Mouse (Mus musculus): ENCODE measurements around the gene Atrnl1.
"Not testable (repeated sequence)": the region's sequence is repeated elsewhere in the genome, so short reads cannot be mapped to it uniquely, and the experiment has no call there.

Atrnl1 gene

DNA sequence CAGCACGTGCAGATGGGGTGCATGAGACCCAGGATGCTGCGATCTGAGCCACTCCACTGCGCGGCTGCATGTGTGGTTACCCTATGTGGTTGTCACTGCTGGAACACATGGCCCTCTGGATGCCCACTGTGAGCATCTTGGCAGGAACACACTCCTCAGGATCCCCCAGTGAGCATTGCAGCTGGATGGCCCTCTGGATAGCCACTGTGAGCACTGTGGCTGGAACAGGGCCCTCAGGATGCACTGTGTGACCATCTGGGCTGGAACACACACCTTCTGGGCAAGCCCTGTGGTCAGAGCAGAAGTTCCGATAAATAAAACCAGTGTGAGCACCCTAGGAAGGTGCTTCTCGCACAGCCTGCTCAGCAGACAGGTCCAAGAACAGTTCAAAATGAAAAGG, 364.4 kb downstream of the Atrnl1 start:
- no peak for DNase-seq

DNA sequence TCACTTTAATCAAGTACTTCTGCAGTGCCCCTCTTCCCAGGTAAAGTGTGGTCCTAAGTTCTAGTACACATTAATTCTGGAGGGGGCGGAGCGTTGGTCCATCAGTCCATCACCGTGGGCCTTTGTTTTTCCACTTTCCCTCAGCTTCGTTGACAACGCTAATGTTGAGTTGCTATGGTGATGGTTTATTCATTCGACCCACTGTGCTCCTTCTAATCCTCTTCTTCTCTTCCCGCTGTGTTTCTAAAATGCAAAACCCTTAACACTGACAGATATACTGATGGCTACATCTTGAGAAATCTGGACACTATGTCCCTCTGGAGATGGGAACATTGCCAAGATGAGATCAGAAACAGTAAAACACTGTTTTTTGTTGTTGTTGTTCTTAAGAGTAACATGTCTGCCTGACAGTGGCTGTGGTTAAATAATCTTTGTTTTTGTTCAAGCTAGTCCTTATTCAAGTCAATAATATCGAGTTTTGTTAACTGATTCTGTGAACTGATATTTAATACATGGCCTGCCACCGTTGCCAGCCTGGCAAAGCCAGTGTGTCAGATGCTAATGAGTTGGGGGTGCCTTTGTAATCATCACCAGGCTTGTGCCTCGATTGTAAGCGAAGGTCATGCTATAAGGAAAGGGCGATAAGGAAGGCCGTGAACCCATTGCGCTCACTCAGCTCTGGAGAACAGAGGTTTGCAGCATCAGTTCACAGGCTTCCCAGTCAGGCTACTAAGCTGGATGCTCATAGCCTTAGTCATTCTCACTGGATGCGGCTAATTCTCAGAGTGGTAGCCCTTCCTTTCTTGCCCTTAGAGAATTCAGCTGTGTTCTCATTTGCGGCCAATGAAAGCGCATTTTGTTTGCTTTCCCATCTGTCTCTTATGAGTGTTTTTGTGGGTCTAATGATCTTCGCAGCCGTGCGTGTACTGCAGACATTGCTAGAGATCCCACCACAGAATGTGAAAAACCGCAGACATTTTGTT, 375.4 kb downstream of the Atrnl1 start:
- no peak for DNase-seq

DNA sequence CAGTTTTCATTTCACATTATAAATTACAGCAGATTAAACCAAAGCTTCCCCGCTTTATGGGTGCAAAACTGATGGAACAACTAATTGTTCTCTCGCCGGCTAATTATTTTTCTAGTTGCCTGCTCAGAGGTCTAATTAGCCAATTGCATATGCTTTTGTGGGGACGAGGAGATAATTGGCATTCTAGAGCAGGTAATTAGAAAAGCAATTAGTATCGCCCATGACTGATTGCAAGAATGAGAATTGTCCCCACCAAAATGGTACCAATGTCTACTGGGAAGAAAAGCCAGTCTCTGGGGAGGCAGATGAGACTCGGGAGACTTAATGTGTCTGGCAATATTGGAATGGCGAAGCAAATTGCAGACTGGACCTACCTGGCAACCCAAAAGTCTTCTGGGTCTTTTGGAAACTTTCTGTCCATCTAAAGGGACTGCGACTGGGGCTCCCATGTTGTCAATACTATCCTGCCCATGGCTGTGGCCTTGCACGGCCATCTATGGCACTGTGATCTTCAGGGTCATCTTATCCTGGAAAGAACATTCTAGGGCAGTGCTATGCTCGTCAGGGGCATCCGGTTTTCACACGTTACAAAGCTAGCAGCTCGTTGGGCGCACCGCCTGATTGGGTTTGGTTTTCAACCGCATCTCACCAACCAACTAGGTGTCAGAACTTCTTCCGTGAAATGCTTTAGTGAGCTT, 377.0 kb downstream of the Atrnl1 start:
- no peak for DNase-seq

DNA sequence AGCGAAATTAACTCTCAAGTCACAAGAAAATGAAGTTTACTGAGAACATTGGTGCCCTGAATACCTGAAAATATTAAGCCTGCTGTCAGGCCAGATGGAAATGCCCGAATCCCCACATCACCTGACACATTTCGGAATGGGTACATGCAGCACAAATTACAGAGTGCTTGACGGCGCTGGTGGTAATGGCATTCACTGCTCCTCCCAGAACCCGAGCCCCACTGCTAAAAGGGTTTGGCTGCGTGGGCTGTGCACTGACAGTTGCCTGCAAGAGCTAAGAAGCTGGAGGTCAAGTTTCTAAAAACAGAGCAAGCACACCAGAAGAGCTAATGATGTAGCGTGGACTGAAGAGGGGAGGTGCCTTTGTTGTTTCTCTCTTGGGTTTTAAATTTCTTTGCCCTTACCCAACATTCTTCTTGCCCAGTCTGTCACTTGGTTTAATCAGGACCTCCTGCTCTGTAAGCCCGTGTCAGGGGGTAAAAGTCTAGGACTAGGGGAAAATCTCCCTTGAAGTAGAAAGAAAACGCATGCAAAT, 377.8 kb downstream of the Atrnl1 start:
- DNase-seq = no peak

DNA sequence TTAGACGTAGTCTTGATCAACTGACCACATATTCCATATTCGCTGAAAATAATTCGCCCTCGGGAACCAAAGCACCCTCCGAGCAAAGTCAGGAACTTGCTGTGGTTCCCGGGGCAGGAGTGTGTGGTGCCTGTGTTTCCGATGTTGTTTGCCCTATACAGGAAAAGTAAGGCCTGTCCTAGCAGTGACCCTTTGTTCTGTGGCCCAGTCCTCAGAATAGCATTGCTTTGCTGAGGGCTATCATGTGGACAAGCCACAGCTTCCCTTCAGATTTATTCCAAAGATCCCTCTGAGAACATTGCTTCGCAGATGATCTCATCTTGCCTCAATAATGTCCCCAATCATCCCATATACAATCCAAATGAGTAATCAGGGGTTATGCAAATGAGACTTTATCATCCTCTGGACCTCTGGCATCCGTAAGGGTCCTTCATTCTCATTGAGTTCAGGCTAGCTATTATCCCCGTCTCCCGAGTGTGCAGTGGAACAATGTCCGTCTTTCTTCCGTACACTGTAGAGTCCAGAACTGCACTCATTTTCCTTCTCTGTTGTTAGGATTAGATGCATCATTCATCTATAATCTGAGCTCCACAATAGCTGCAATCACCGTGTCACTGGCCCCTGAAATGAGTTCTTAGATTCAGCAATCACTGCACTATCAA, 380.4 kb downstream of the Atrnl1 start:
- DNase-seq = no peak

DNA sequence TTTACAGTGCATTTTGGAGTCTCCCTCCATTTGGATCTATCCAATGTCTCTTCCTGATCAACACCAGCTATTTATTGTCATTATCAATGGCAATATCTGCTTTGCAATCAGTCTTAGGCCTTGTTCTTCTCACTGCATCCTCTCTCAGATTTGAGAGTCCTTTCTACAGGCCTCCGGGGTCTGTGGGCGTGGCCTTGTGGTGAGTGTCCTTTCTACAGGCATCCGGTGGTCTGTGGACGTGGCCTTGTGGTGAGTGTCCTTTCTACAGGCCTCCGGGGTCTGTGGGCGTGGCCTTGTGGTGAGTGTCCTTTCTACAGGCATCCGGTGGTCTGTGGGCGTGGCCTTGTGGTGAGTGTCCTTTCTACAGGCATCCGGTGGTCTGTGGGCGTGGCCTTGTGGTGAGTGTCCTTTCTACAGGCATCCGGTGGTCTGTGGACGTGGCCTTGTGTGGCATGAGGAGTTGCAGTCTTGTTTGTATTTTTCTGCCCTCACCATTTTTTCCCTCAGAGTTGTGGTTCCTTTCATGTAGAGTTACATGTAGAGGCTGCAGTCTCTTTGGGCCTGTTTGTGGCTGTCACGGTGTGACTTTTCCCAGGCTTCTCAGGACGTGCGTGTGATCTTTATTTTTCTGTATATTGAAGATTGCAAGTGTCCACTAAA, 383.5 kb downstream of the Atrnl1 start:
- not testable (repeated sequence) for DNase-seq

DNA sequence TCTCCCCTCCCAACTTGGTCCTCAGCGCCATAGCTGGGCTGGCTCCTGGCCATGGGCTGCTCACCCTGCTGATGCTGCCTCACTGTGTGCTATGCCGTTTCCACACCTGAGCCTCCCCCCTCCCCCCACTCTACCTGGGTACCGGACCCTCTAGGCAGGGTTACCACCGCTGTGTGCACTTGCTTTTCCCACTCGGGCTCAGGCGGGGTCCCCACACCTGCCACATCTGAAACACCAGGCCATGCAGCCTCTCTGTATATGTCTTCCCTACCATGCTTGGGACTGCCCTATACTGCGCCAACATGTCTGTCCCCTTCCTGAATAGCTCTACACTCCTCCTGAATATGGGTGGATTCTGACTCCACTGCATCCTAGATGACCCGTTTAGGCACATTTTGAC, 384.2 kb downstream of the Atrnl1 start:
- DNase-seq = peak in 1 of 2 experiments; percentile 3

DNA sequence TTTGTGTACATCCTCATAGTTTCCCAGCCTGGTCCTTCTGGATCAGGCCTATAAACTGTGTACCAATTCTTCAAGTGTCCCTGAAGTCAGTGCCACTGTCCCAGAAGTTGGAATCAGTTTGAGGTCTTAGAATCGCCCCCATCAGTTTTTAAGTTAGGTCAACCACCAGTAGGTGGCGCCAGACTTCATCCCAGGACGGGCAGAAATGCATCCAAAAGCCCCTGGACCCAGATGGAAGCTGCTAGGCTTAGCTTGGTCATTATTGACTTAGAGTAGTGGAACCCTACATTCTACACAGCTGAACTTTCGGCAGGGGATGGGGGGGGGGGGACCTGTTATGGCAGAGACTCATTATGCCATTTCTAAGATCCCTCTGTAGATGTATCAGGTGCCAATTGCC, 387.1 kb downstream of the Atrnl1 start:
- peak; percentile 18 to 37 for DNase-seq

DNA sequence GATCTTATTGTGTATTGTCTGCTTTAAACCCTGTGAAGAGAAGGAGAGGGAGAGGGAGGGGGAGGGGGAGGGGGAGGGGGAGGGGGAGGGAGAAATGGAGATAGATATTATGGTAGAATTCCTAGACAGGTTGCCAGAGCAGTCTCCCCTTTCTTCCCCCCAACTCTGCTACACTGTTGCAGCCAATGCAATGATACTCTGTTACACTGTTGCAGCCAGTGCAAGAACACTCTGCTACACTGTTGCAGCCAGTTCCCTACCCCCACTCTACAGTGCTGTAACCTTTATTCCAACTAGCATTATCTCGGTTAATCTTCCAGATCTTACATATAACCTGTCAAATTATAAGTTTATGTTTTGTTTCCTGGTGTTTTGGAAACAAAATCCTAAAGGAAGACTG, 400.8 kb downstream of the Atrnl1 start:
- no peak for DNase-seq

DNA sequence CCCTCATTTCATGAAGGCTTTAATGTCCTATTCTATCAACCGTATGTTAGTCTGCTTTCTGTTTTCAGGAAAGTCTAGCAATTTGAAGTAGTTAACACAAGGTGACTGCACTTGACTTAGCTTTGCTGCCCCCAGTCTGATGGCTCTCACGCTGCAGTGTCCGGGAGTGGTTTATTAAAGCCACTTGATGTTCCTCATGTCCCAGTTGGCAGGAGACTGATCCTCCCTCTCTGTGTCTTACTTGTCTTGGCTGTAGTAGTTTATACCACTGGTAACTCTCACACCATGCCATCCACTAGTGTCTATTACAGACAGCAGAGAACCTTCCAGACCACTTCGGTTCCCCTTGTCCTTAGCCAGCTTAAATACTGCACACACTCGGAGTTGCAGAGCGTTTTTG, 404.9 kb downstream of the Atrnl1 start:
- DNase-seq = no peak

DNA sequence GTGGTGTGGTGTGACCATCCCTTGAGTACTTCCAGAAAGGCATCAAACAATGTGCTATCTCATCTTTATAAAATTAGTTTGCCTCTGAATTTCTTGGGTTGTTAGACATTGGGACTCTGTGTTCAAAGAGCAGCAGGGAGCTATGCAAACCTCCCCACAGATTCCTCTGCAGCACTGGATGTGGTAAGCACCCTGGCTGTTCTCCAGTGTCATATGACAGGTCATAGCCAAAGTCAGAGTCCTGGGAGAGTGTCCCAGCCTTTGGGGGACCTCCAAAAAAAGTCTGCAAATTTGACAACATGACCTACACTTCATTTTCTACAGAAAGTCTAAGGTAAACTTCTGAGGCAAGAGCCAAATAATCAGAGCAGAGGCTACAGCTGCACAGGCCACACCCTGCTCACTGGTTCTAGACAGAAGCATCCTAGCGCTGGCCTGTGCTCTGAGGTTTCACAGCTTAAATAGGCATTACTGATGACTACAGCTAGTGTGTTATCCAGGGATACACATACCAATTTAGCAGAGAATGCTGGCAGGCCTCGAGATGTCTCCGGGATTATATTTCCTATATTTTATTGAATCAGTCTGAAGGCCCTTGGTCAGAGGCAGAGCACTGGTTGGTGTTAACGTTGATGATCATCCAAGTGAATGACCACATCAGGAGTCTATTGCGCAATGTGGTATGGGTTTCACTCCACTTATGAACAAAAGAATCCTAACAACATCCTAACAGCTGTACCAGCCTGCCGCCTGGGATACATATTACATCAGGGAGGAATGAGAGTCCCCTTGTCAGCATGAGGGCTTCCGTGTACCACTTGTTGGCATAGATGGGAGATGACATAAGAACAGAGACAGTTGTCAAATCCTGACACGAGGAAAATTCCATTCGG, 406.0 kb downstream of the Atrnl1 start:
- DNase-seq = no peak

DNA sequence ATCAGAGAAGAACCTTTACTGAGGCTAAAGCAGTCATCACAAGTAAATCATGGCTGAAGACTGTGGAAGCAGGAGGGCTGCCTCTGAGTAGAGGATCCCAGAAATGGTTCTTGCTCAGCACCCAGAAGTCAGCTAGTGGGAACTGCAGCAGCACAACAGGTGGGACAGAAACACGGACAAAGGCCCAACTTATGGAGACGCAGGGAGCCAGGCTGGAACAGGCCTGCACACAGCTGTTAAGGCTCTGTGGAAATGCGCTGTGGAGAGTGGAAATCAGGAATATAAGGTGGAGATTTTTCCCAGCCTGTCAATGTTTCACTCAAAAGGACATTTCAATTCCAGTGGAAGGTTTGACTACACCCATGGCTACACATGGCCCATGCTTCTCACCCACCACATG, 406.6 kb downstream of the Atrnl1 start:
- DNase-seq = no peak

DNA sequence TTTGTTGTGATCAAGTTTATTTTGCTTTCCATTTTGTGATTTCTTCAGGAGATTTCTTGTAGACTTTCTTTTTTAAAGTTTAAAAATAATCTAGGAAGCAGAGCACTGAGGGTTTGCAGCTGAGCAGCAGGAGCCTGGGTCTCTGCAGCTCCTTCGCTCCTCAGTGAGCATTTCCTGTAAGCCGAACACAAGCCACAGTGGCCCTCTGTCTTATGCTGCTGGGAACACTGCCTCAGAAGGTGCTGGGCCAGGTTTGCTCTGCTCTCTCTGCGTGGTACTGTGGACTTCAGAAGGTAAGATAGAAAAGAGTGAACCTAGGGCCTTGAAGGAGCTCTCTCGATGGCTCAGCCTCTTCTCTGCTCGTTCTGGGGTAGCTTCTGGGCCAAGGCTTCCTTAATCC, 407.9 kb downstream of the Atrnl1 start:
- no peak for DNase-seq

DNA sequence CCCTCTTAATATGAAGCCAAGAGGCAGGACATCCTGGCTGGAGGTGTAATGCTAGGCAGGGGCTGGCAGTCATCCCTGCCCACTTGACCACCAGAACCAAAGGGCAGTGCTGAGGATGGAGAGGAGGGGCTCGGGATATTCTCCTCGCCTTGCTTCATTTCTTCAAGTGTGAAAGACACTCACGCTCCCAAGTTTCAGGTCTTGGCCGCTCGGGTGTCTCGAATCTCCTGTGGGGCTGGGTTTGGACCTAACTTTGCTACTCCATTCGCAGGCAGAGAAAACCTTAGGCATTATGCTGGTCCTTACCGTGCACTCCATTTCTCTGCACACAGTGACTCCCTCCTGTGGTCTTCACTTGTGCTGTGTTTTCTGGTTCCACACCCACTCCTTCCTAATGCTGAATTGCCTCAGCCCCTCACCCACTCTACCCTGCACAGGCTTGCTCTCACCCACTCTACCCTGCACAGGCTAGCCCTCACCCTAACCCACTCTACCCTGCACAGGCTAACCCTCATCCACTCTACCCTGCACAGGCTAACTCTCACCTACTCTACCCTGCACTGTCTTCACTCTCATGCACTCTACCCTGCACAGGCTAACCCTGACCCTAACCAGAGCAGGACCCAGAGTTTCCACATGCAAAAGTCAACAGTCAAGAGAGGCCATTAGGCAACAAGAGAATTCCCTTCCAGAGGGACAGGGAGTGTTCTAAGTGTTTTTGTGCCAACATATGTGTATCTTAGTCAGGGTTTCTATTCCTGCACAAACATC, 410.9 kb downstream of the Atrnl1 start:
- no peak for DNase-seq

DNA sequence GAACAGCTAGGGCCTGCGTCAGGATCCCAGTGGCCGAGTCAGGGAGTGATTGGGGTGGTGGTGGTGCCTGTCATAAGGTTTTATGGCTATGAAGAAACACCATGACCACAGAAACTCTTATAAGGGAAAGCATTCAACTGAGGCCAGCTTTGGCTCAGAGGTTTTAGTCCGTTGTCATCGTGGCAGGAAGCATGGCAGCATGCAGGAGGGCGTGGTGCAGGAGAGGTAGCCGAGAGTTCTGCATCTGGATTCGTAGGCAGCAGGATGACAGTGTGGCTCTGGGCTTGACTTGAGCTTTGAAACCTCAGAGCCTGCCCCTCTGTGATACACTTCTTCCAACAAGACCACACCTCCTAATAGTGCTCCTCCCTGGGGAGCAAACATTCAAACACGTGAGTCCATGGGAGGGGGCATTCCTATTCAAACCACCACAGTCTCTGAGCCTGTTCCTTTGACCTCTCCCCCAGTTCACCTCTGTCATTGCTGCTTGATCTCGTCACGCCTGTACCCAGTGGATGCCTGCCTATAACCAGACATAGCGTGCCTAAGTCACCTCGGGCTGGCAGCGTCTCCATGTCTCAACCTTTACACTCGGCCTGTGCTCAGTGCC, 412.5 kb downstream of the Atrnl1 start:
- no peak for DNase-seq

DNA sequence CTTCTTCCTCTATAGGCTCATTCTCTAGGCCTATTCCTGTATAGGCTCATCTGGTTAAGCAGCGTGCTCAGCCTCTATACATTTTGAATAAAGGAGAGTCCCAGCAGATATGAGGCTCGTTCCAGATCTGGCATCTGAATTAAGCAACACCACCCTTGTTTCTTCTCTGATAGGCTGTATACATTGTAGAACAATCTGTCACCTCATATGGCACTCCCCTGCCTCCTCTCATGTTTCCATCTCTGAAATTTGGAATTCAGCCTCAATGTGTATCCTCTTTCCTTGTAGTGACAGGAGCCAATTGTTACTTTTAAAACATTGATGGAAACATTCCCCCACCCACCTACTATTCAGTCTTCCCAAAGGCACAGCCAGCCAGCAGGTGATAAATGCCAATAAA, 414.2 kb downstream of the Atrnl1 start:
- no peak for DNase-seq

DNA sequence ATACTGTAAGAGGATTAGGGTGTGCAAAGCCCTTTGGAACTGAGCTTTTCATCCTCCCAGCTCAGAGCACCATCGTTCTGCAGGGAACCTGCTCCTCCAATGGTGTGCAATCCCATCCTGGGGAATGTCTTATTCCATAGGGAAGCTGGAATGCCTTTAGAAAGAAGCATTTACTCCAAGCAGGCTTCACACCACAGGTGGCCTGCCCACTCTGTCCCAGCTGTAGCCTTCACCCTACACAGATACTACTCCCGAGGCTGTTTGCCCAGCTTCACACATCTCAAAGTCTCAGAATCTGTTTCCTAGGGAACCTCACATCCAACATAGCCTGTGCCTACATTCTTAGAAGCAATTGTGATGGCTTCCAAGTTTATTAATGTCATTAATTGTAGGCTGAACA, 418.8 kb downstream of the Atrnl1 start:
- DNase-seq = no peak

DNA sequence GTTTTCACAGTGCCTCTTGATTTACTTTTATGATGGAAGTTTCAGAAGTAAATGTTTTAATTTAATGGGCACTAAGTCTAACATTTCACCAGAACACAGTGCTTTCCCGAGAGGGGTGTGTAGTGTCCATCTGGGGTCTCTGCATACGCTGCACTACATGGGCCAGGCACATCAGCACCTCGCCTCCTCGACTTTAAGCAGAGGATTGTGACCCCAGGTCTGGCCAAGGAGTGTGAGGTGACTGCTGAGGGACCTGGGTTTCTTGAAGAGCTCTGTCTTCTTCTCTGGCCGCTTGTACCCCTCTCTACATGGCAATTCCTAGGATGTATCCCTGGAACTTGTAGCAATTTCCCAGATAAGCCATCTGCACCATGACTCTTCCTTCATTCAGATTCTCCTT, 422.4 kb downstream of the Atrnl1 start:
- no peak for DNase-seq

DNA sequence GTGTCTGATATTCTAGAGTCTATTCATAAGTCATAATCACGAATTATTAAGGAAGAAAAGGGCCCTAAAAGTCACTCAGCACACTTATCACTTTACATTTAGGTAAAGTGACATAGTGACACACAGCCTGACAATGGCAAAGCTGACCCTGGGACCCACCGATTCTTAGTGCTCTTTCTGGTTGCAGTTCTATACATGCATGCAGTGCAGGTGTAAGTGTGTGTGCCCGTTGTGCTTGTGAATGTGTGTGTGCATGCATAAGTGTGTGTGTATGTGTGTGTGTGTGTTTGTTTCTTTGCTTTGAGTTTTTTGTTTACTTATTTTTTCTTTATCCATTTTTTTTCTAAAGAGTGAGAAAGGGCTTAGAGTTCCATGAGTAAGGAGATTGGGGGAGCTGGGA, 425.3 kb downstream of the Atrnl1 start:
- DNase-seq = no peak

DNA sequence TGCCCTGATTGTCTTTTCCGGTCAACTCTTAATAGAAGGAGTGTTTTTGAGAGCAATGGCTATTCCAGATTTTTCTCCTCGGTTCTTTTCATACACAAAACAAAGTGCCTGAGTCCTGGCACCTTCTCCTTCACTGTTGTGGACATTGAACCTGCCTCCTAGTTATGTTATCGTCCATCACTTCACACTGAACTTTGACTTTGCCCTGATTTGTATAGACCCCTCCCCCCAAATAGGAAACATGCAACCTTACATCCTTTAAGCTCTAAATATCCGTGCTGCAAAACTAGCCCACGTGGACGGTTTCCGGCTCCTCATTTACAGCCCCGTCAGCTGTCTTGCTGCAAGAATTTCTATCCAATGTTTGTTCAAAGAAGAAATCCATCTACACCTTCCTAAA, 432.3 kb downstream of the Atrnl1 start:
- DNase-seq = no peak

Measured in cerebellum, postnatal 25 days (tissue).